Mouse (Mus musculus) cerebellum, adult 18-20 months (tissue): ENCODE data around the gene Mrpl12.
A peak's percentile ranks its signal among the peaks of the same experiment; 100 is the strongest.

Experiments used
- DNase-seq, 2 experiments: peaks; one replicate each; pipeline ENCODE4 v3.0.0; 2021

Mrpl12 gene

DNA sequence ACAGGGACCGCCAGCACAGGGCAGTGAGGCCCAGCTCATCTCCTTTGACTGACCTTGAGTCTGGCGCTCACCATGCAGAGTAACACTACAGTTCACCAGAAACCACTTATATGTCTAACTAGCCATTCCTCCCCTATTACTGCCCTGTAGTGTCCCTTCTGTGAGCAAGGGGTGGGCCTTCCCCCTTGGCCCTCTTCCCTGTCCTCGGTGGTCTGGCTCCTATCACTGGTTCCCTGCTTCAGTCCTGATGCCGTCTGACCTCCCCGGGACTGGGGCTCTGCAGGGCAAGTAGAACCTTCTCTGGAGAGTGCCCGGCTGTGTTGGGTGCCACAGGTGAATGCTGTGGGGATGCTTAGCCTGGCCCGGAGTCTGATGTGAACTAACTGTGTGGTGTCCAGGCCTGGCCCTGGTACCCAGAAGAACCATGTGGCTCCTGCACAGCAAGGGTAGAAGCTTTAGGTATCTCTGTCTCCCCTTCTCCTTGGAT is 922 bp upstream of the Mrpl12 start:
- no peak for DNase-seq

GRCm38 (mm10) chr11:120485251-120485650 is 838 bp downstream of the Mrpl12 start:
- no peak for DNase-seq

GRCm38 (mm10) chr11:120488516-120488915 is 4.1 kb downstream of the Mrpl12 start:
- no peak for DNase-seq

DNA sequence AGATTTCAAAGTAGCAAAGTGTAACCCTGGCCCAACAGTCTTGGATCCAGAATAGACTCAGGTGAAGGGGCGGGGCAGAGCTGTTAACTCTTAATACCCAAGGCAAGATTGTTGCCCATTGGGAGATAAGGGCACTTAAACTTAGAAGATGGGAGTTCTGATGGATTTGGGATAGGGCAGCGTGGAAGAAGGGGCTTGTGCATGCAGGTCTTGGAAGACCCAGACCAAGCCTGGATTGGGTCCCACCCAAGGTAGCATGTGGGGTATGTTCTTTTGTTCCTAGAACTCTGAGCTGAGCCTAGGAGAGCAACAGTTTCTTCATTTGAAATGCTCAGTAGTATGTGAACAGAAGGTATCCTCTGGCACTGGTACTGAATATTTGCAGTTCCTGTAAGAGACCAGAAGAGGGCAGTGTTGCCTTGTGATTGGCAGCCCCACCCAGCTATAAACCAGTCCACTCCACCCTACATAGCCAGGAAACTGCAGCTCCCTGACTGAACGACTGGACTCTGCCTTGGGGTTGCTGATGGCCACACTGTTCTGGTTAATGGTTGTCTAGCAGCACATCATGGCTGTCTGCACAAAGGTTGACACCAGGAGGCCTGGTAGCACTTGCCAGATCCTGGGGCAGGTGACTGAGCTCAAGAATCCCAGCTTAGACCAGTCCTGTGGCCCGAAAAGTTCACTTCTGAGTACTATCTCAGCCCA is 4.8 kb downstream of the Mrpl12 start:
- peak; percentile 71 to 73 for DNase-seq

DNA sequence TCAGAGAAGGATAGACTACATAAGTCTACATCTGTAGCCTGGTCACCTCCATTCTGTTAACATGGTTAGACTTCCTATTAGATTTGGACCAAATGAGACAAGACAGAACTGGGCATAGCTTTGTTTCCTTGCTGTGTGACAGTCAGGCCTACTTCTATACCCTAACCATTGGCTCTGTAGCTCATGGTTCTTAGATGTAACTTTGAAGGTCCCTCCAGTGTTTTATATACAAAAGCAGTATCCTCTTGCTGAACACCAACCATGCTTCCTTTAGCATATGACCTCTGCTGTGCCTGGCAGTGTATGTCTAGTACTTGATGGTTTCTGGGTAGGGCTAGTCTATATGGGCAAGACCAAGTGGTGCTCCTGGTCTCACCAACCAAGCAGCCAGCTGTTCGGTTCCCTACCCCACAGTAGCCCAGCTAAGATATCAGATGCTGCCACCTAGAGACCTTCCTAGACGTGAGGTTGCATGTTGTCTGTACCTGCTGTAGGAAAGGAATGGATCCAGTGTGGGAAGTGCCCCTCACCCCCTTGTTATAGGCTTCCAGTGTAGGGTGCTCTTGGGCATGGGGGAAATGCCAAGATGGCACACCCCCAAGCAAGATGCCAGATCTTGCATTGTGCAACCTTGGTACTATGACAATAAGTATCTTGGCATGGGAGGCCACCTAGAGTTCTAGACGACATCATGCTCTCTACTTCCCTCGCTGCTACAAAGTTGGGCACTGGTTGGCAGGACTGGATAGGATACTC is 6.1 kb downstream of the Mrpl12 start:
- no peak for DNase-seq

DNA sequence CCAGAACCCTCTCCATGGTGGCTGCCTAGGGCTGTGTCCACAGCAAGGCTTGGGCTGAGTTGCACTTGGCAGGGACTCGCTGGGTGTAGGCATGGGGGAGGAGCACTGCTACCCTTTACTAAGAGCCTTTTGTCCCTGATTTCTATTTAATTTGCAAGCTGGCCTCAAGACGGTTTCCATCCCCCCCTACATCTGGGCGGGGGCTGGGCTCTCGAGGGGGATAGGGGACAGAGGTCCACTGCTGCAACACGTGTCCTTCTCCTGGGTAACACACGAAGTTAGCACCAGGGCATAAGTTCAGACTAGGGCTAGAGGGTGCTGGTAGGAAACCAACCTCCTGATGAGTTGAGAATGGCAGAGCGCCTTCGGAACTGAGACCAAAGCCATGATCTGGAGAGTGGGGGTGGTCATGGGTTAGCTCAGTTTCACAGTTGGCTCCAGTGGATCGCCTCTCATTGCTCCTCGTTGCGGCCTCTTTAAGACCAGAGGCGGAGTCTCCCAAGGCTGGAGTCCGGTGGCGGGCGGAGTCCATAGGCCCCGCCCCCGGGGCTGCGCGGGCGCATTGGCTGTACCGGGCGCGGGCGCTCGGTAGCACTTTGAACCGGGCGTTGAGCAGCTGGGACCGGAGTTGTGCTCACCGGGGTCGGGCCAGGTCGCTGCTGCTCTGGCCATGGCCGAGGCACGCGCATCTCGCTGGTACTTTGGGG is 7.1 kb downstream of the Mrpl12 start, which contains the start of gene Slc25a10:
Gene Slc25a10 (plus strand): TSS at position 524 of the 707 bp plus-strand sequence.
- DNase-seq: peak; percentile 90 to 92

- DNase-seq: no peak
Measured at GRCm38 (mm10) chr11:120492024-120492877, 7.8 kb downstream of the Mrpl12 start.

DNA sequence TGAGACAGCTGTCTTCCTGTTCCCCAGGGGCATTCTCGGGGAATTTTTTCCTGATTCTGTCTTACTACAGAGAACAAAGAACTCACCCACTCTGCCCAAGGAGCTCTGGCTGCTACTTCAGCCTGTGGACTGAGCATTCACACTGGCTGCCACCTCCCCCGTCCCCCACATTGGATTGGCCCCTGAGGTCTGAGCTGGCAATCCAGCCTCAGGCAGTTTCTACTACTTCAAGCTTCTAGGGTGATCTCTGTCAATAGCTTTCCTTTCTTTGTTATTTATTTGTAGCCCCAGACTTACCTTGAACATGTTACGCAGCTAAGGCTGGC is 8.4 kb downstream of the Mrpl12 start:
- DNase-seq: no peak

DNA sequence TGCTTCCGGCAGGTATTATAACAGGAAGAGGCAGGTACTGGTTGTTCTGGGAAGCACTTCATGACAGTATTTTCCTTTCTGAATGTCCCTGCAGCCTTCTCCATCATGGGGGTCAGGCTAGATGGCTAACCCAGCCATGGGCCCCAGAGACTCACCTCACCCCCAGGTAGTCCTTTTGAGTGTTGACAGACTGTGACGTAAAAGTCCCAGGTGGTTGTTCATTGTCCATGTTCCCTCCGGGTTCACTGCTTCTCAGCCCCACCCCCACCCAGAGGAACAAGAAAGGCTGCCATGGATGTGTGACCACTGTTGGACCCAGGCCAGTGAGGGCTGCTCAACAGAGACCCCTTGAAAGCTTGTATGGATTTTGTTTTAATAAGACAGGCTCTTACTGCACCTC is 8.9 kb downstream of the Mrpl12 start:
- DNase-seq: no peak

DNA sequence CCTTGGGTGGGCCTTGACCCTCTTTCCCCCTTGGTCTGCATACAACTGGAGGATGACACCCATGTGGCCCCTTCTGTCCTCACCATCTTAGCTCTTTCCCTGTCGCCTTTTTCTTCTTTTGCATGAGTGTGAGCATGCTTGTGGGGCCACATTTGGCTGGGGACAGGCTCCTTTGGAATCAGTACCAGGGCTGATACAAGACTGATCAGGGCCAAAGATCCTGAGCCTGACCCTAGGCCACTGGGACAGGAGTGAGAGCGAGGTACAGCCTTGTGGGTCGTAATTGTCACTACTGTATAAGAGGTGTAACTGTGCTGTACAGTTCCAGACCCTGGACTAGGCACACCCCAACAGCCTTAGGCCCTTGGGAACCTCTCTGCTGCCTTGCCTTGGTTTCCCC is 9.5 kb downstream of the Mrpl12 start:
- no peak for DNase-seq

DNA sequence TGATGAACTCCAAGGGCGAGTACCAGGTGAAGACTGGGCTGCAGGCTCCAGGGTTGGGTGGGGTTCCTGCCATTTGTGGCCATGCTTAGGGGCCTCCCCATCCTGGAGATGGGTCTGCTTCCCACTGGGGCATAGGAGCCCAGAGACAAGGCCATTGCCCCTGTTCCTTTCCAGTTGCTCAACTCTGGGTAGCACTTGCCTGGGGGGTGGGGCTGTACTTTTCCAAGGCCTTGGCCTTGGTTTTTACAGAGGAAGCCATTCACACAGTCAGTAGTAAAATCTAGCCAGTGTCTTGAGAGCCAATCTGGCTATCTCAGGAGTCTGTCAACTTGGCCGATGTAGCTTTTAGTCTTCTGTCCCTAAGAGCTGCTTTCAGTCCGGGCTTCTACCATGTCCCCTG is 13.0 kb downstream of the Mrpl12 start:
- no peak for DNase-seq

DNA sequence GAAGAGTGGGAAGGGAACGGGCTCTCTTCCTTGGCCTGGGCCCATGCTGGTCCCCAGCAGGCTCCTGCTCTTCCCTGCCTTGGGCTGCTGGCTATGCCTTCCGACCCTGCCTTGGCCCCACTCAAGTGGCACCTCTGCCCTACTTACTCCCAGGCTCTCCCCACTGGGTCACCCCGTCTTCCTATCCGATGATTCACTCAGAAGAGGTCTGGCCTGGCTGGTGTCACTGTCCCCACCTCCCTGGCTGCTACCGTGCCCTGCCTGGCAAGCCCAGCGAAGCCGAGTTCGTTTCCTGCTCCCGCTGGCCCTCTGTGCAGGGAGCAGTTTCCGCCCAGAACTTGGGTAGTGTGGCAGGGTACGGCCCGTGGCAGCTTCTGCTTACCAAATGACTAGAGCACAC is 13.8 kb downstream of the Mrpl12 start:
- no peak for DNase-seq

DNA sequence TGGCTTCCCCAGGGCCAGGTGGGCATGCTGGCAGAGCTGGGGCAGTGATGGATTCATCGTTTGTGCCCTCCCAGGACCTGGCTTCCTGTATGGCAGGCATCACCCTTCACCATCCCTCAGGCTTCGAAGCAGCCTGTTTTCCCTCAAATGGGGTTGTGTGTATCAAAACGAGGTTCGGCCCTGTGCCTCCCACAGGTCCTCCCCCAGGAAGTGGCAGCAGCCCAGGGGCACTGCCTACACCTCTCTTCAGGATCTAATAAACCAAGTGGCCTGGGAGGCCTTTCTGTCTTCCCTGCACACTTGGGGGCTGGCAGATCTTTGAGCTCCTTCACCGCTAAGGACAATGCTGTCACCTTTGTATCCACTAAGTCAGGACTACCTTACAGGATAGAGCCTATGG is 14.5 kb downstream of the Mrpl12 start:
- DNase-seq: no peak

GRCm38 (mm10) chr11:120499894-120500293 is 15.5 kb downstream of the Mrpl12 start:
- DNase-seq: no peak

- DNase-seq: no peak
Measured at GRCm38 (mm10) chr11:120500357-120500756, 15.9 kb downstream of the Mrpl12 start.

DNA sequence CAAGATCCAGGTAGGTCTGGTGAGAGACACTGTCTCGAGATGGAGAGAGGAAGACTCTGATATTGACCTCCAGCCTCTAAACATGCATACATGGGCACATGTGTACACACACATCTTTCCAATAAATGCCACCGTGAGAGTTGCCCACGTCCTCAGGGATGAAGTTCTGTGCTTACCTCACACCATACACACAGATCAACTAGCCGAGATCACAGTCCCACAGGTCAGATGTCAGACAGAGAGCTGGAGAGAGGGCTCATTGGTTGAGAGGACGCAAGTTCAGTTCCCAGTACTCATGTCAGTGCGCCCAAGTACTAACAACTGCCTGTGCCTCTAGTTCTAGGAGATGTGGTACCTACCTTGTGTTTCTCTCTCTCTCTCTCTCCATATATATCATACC is 16.6 kb downstream of the Mrpl12 start:
- no peak for DNase-seq

- no peak for DNase-seq
Measured at GRCm38 (mm10) chr11:120501701-120502100, 17.3 kb downstream of the Mrpl12 start.

GRCm38 (mm10) chr11:120505661-120506060 is 21.2 kb downstream of the Mrpl12 start:
- no peak for DNase-seq

- DNase-seq: peak; percentile 49 to 52
Measured at GRCm38 (mm10) chr11:120506899-120507298, 22.5 kb downstream of the Mrpl12 start.

- no peak for DNase-seq
Measured at GRCm38 (mm10) chr11:120507611-120508289, 23.3 kb downstream of the Mrpl12 start.

DNA sequence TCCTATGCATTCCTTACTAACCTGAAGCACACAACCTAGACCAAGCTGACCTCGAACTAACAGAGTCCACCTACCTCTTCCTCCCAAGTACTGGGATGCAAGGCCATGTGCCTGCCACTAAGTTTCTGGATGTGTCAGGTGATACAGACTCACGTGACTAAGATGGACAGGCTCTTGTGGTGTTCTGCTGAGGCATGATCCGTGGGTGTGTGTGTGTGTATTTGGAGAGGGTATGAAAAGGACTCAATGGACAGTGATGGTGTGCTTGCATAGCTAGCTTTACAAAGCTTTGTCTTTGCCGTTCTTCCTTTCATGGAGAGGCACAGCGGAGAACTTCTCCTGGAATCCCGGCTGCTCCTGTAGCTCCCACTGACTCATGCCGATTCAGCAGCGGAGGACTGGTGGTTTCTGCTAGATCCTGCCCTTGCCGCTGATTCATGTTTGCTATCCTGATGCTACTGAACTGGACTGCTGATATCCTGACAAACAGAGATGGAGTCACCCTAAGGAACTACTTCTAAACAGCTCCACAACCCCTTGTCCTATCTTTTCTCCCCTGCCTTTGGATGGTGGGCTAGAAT is 24.0 kb downstream of the Mrpl12 start:
- no peak for DNase-seq

DNA sequence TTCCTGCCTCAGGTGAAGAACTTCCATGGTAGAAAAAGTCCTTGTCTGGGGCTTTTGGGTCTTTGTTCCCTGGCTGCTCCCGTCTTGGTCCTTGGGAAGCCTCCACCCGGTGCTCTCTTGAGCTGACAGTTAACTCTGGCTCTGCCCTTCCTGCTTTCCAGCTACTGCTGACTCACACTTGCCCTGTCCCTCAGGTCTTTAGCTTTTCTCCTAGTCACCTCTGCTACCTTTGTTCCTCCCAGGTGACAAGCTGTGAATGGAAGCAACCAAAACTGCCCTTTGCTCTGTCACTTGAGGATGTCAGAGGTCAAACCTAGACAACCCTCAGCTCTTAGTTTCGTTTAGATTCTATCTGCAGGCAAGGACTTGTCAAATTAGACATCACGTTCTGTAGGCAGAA is 25.5 kb downstream of the Mrpl12 start:
- no peak for DNase-seq
